Mouse (Mus musculus) CH12.LX (cell line): ENCODE data around the gene Atr. TPM values are rescaled to one million over a fixed set of nuclear protein-coding genes. Genes with fewer than 3 reads are reported as not detected.

ENCODE experiments used
- DNase-seq: peaks from one replicate; pipeline ENCODE4 v3.0.0-alpha.2; 2013; ENCODE audit errors: extremely low read depth
- H3K27ac ChIP-seq: 2 replicates; pipeline ENCODE4 v1.5.1; 2012; ENCODE audit warnings: low read depth, mild to moderate bottlenecking, control low read depth, moderate library complexity; ENCODE audit not compliant: insufficient read depth
- H3K27me3 ChIP-seq: replicated peaks from 2 replicates; pipeline ENCODE3; 2012; ENCODE audit warnings: inconsistent platforms
- H3K36me3 ChIP-seq, 2 experiments: replicated peaks in 1 of 2; 2 replicates each; pipeline versions ENCODE3 to v1.6.1; 2012; ENCODE audit warnings: inconsistent platforms in 1 of 2, low read length in 1 of 2, mild to moderate bottlenecking in 1 of 2, mixed read lengths in 1 of 2, moderate library complexity in 1 of 2; ENCODE audit not compliant: control insufficient read depth in 1 of 2, insufficient read depth in 1 of 2
- H3K4me1 ChIP-seq, 2 experiments: 2 replicates each; pipeline ENCODE4 v1.6.1; 2012; ENCODE audit warnings: inconsistent platforms in 1 of 2, moderate library complexity in 1 of 2; ENCODE audit not compliant: insufficient read depth in 2 of 2, control insufficient read depth in 1 of 2
- H3K4me2 ChIP-seq: 2 replicates; pipeline ENCODE4 v1.6.1; 2012; ENCODE audit warnings: low read depth, mild to moderate bottlenecking, control low read depth; ENCODE audit not compliant: poor library complexity, insufficient read depth, severe bottlenecking
- H3K4me3 ChIP-seq, 3 experiments: fragments of 150-350 bp in 1 of 3; sonication (generic) in 1 of 3; replicated peaks in 1 of 3; 2 replicates each; pipeline versions ENCODE3 to v1.5.1; 2011 to 2012; ENCODE audit warnings: low read depth in 2 of 3, low read length in 2 of 3, mild to moderate bottlenecking in 2 of 3, moderate library complexity in 2 of 3, control low read depth in 1 of 3, improper control_type of control experiment in 1 of 3, inconsistent platforms in 1 of 3, mixed read lengths in 1 of 3; ENCODE audit not compliant: poor library complexity in 1 of 3
- H3K79me2 ChIP-seq: replicated peaks from 2 replicates; pipeline ENCODE4 v1.6.1; 2012; ENCODE audit warnings: mild to moderate bottlenecking, moderate library complexity; ENCODE audit not compliant: control insufficient read depth, poor library complexity, insufficient read depth, severe bottlenecking; ENCODE audit errors: extremely low read depth
- H3K9ac ChIP-seq: 2 replicates; pipeline ENCODE4 v1.6.1; 2012; ENCODE audit warnings: low read depth, mild to moderate bottlenecking, control low read depth, moderate library complexity; ENCODE audit not compliant: insufficient read depth
- H3K9me3 ChIP-seq: replicated peaks from 2 replicates; pipeline ENCODE3; 2012; ENCODE audit warnings: low read length, inconsistent platforms, mixed read lengths
- CHD1 ChIP-seq: IDR thresholded peaks from 2 replicates; pipeline ENCODE4 v1.6.1; 2012; ENCODE audit warnings: low read depth, low read length, improper control_type of control experiment, inconsistent platforms
- CHD2 ChIP-seq: IDR thresholded peaks from 2 replicates; pipeline ENCODE4 v1.6.1; 2011; ENCODE audit warnings: low read length, improper control_type of control experiment
- HCFC1 ChIP-seq: IDR thresholded peaks from 2 replicates; pipeline ENCODE4 v1.6.1; 2012; ENCODE audit warnings: low read depth, mild to moderate bottlenecking, inconsistent platforms, low read length, improper control_type of control experiment
- IRF4 ChIP-seq: IDR thresholded peaks from 2 replicates; pipeline ENCODE4 v1.6.1; 2014; ENCODE audit warnings: low read depth, mild to moderate bottlenecking, inconsistent platforms, low read length, improper control_type of control experiment
- JUN ChIP-seq: IDR thresholded peaks from 2 replicates; pipeline ENCODE4 v1.6.1; 2011; ENCODE audit warnings: low read depth, mild to moderate bottlenecking, low read length, improper control_type of control experiment, moderate library complexity; ENCODE audit not compliant: insufficient read depth
- KAT2A ChIP-seq: IDR thresholded peaks from 2 replicates; pipeline ENCODE4 v1.6.1; 2012; ENCODE audit warnings: low read length, improper control_type of control experiment, inconsistent platforms; ENCODE audit not compliant: insufficient replicate concordance
- MAFK ChIP-seq: IDR thresholded peaks from 2 replicates; pipeline ENCODE4 v1.6.1; 2011; ENCODE audit warnings: low read length, improper control_type of control experiment; ENCODE audit not compliant: insufficient replicate concordance
- MAZ ChIP-seq: IDR thresholded peaks from 2 replicates; pipeline ENCODE4 v1.6.1; 2012; ENCODE audit warnings: low read depth, mild to moderate bottlenecking, inconsistent platforms, low read length, improper control_type of control experiment, moderate library complexity
- MEF2A ChIP-seq: IDR thresholded peaks from 2 replicates; pipeline ENCODE4 v1.6.1; 2014; ENCODE audit warnings: low read depth, mild to moderate bottlenecking, inconsistent platforms, low read length, improper control_type of control experiment, borderline replicate concordance
- MYC ChIP-seq: IDR thresholded peaks from 2 replicates; pipeline ENCODE4 v1.6.1; 2011; ENCODE audit warnings: low read depth, mild to moderate bottlenecking, improper control_type of control experiment, low read length
- PAX5 ChIP-seq: IDR thresholded peaks from 2 replicates; pipeline ENCODE4 v1.6.1; 2012; ENCODE audit warnings: low read length, inconsistent platforms, mixed read lengths
- POLR2AphosphoS2 ChIP-seq: IDR thresholded peaks from 2 replicates; pipeline ENCODE4 v1.6.1; 2011; ENCODE audit warnings: low read depth, low read length, improper control_type of control experiment
- RCOR1 ChIP-seq: conservative IDR thresholded peaks from 2 replicates; pipeline ENCODE4 v1.6.1; 2012; ENCODE audit warnings: low read depth, mild to moderate bottlenecking, inconsistent platforms, low read length, improper control_type of control experiment
- SMC3 ChIP-seq: IDR thresholded peaks from 2 replicates; pipeline ENCODE4 v1.6.1; 2011; ENCODE audit warnings: low read depth, low read length, improper control_type of control experiment
- TBP ChIP-seq: conservative IDR thresholded peaks from 2 replicates; pipeline ENCODE4 v1.6.1; 2011; ENCODE audit warnings: low read depth, low read length, improper control_type of control experiment
- UBTF ChIP-seq: IDR thresholded peaks from 2 replicates; pipeline ENCODE4 v1.6.1; 2012; ENCODE audit warnings: low read depth, mild to moderate bottlenecking, inconsistent platforms, low read length, improper control_type of control experiment, moderate library complexity
- USF1 ChIP-seq: IDR thresholded peaks from 2 replicates; pipeline ENCODE4 v1.6.1; 2014; ENCODE audit warnings: low read depth, mild to moderate bottlenecking, inconsistent platforms, low read length, improper control_type of control experiment
- USF2 ChIP-seq: conservative IDR thresholded peaks from 2 replicates; pipeline ENCODE4 v1.6.1; 2011; ENCODE audit warnings: low read depth, low read length, improper control_type of control experiment
- ZC3H11A ChIP-seq: IDR thresholded peaks from 2 replicates; pipeline ENCODE4 v1.6.1; 2012; ENCODE audit warnings: low read depth, mild to moderate bottlenecking, inconsistent platforms, low read length, improper control_type of control experiment
- ZKSCAN1 ChIP-seq: IDR thresholded peaks from 2 replicates; pipeline ENCODE4 v1.6.1; 2012; ENCODE audit warnings: low read depth, inconsistent platforms, low read length, improper control_type of control experiment, borderline replicate concordance
- ZNF384 ChIP-seq: IDR thresholded peaks from 2 replicates; pipeline ENCODE4 v1.6.1; 2012; ENCODE audit warnings: low read depth, low read length, improper control_type of control experiment, inconsistent platforms
- dilution Hi-C: fragments of 300-500 bp; cut with MboI; formaldehyde crosslinking; loops from 2 replicates; pipeline ENCODE4 v1.14.3; 2020; ENCODE audit warnings: low sequenced_read_pairs; ENCODE audit not compliant: extremely low pct_unique_long_range_greater_than_20kb, extremely low pct_ligation_motif_present
- in situ Hi-C: fragments of 300-500 bp; cut with MboI; formaldehyde crosslinking; loops from 3 replicates; pipeline ENCODE4 v1.14.3; 2019; ENCODE audit warnings: low sequenced_read_pairs, low pct_ligation_motif_present, low pct_unique_long_range_greater_than_20kb, mixed read lengths
- polyA plus RNA-seq: library from polyadenylated mRNA; unstranded; fragments of >175 nt; gene quantifications from 2 replicates; pipeline ENCODE4 v1.2.1, GENCODE M21; 2012; ENCODE audit warnings: low read depth; ENCODE audit not compliant: insufficient read length
- total RNA-seq, 2 experiments: library from RNA; depleted of rRNA; stranded (reverse); fragments of 300-350 nt in 1 of 2; fragments of >200 nt in 1 of 2; gene quantifications; 2 replicates each; pipeline ENCODE4 v1.2.3; 2012 to 2014

Atr gene
- total and polyA plus RNA-seq, 3 experiments = 18.5 to 37.4 (median 23.3) TPM

DNA sequence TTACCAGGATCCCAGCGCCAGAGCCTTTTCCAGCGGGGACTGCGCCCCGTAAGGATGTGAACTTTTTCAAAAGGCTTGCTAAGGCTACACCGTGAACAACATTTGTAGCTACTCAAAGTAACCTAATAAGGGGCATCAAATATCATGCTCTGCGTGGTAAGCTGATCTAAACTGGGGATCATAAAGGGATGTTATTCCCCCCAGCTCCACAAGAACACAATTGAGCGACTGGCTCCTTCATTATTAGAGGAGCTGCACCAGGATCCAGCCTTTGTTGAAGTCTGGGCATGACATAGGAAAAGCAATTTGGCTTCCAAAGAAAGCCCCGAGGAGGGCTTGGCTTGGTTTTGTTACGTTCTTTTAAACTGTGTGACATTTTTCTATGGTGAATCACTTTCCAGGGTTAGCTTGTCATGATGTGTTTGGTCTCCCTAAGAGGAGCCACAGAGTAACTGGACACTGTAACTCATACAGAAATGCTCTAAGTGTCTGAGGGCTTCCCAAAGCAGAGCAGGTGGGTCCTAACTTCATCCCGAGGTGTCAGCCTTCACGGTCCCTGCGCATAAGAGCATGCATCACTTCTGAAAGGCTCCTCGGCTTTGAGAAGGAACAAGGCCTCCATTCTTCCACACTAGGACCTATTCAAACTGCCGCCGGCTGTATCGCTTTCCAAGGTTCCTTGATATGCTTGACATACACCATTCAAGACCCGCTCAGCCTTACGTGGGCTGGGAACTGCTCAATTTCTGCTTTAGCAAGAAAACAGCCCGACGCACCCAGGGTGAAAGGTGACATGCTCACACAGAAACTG is 43.5 kb upstream of the Atr start:
- Histone ChIP-seq H3K9ac (no peak overlapping the region), H3K27me3 (no peaks in the 10 kb centered on the region), H3K36me3 (no peaks in the 10 kb centered on the region), H3K9me3 (no peaks in the 10 kb centered on the region), H3K79me2 (no peaks in the 10 kb centered on the region), H3K4me3 (no peak overlapping the region), H3K4me1 (0 out of 4 replicates have a peak, but pooled peaks cover 0 to 4% of the 10 kb centered on the region in 2 experiments), H3K4me2 (no peak overlapping the region), H3K27ac (no peak overlapping the region)
- in situ Hi-C loops = no loop called here
- dilution Hi-C loops = no loop called here
- DNase-seq = no peak
- TF ChIP-seq USF1 (no peak), IRF4 (no peak), MAFK (no peak), USF2 (no peak), CHD2 (no peak)

GRCm38 (mm10) chr9:95815015-95815673 is 42.3 kb upstream of the Atr start:
- in situ Hi-C loops = no loop called here
- no peak for DNase-seq

DNA sequence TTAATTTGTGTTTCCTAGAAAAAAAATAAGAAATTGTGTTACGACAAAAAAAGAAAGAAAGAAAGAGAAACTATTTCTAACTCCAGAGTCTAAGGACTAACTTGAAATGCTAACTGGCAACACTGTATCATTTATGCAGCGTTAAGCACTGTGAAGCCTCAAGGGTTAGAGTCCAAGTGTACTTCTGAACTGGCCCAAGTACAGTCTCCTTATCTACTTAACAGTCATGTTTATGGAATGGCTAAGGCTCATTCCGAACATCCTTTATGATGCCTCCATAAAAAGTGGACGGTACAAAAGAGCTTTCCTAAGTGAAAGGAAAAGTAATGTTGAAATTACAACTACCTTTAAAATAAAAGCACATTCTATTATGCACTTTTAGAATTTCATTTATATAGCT is 41.7 kb upstream of the Atr start:
- no peak for DNase-seq
- Histone ChIP-seq H3K36me3 (no peaks in the 10 kb centered on the region), H3K4me2 (no peak overlapping the region), H3K4me1 (0 out of 4 replicates have a peak, but pooled peaks cover 0 to 4% of the 10 kb centered on the region in 2 experiments), H3K27ac (no peak overlapping the region), H3K79me2 (no peaks in the 10 kb centered on the region), H3K9me3 (no peaks in the 10 kb centered on the region), H3K4me3 (no peak overlapping the region), H3K9ac (no peak overlapping the region), H3K27me3 (no peaks in the 10 kb centered on the region)
- dilution Hi-C loops (no loop called here), in situ Hi-C loops (no loop called here)
- TF ChIP-seq POLR2AphosphoS2 (no peak), RCOR1 (no peak), KAT2A (no peak), CHD1 (no peak), JUN (no peak), ZC3H11A (no peak), USF2 (no peak), CHD2 (no peak), SMC3 (no peak)

More at GRCm38 (mm10) chr9:95815015-95815673, 42.3 kb upstream of the Atr start:
- Histone ChIP-seq H3K9me3 (no peaks in the 10 kb centered on the region), H3K9ac (no peak overlapping the region), H3K4me1 (0 out of 4 replicates have a peak, but pooled peaks cover 0 to 4% of the 10 kb centered on the region in 2 experiments), H3K4me3 (no peak overlapping the region), H3K79me2 (no peaks in the 10 kb centered on the region), H3K27ac (no peak overlapping the region)
- dilution Hi-C loops = no loop called here
- TF ChIP-seq PAX5 (no peak), HCFC1 (no peak), ZNF384 (no peak), ZKSCAN1 (no peak), MYC (no peak), USF2 (no peak), TBP (no peak), RCOR1 (no peak), UBTF (no peak), MEF2A (no peak), POLR2AphosphoS2 (no peak), SMC3 (no peak), CHD2 (no peak), MAZ (no peak)
- TF ChIP-seq, all 38 proteins: peak for 0
- H3K36me3 ChIP-seq = no peaks in the 10 kb centered on the region
- no peaks in the 10 kb centered on the region for H3K27me3 ChIP-seq
- H3K4me2 ChIP-seq = no peak overlapping the region
